Mouse (Mus musculus) 416B (cell line): ENCODE data around the gene Gm21477.
"Not testable (repeated sequence)": the region's sequence is repeated elsewhere in the genome, so short reads cannot be mapped to it uniquely, and the experiment has no call there.

ENCODE experiments used
- DNase-seq: peaks from one replicate; pipeline ENCODE4 v3.0.0; 2011; ENCODE audit warnings: low read depth

Gene Gm21477

DNA sequence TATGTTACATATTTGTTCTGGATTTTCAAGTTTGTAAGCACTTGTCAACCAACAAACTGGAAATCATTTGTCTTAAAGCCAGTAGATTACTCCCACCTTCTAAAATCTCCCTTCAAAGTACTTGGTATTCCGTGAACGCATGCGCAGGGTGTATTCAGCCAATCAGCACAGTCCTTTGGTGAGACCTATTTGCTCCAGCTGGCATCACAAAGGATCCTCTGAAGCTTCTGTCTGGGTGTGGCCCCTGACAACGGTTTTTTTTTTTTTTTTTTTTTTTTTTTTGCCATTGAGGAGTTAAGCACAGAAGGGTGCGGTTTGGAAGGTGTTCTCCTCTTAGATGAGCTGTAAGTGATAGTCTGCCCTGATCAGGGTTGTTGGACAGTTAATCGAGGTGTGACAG, at the start of gene Gm21477:
TSS of gene Gm21477 (plus strand) at position 301 of the 400 bp plus-strand sequence.
- DNase-seq = not testable (repeated sequence)
